Mouse (Mus musculus): ENCODE results near the gene Rhbdl1. TPM values are rescaled to one million over a fixed set of nuclear protein-coding genes. Genes with fewer than 3 reads are reported as not detected.

Rhbdl1 gene
- polyA plus RNA-seq, 1 experiment from 2014 or later, result 1.4 TPM

DNA sequence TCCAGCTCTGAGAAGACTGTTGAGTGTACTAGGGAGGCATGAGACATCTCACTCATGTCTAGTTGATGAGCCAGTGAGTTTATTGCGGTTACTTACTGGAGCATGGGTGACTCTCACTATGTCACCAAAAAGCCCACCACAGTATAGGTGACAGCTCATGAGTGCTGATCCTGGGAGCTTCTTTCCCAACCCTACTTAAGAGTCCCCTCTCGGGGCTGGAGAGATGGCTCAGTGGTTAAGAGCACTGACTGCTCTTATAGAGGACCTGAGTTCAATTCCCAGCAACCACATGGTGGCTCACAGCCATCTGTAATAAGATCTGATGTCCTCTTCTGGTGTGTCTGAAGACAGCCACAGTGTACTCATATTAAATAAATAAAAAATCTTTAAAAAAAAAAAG lies 32.9 kb upstream of the Rhbdl1 start:
- H3K4me2 ChIP-seq, result no peak overlapping the region
- ATAC-seq (replicated peaks; ENCODE audit: insufficient number of reproducible peaks, insufficient read depth, low FRiP score, low read depth), result no peak
- no peak overlapping the region for H3K4me3 ChIP-seq
- H3K9ac ChIP-seq, result no peak overlapping the region
- no peaks in the 10 kb centered on the region for H3K36me3 ChIP-seq
- no peaks in the 10 kb centered on the region for H3K9me3 ChIP-seq (replicated peaks)
- H3K4me1 ChIP-seq (replicated peaks), result peaks cover 41% of the 10 kb centered on the region
- no peak overlapping the region for H3K27ac ChIP-seq
- no peaks in the 10 kb centered on the region for H3K27me3 ChIP-seq
- 87% methylated on average over 2 of the region's 2 CpGs for WGBS

DNA sequence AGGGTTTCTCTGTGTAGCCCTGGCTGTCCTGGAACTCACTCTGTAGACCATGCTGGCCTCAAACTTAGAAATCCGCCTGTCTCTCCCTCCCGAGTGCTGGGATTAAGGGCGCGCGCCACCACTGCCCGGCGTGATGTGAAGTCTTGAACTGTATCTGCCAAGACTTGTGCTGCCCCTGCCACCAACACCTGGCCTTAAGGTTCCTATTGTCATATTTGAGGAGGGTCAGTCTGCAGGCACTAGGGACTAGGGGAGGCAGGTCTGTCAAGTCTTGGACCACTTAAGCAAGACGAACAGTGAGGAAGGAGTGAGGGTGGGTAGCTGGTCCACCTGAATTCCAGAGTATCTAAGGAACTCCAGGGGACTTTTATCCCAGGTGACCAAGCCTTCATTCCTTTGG lies 32.4 kb upstream of the Rhbdl1 start:
- no peaks in the 10 kb centered on the region for H3K9me3 ChIP-seq (replicated peaks)
- 85% methylated on average over 8 of the region's 8 CpGs for WGBS
- peaks cover 4% of the 10 kb centered on the region; the same call in 1 of the 2 replicates for H3K36me3 ChIP-seq
- H3K4me1 ChIP-seq (replicated peaks), result peaks cover 38% of the 10 kb centered on the region
- no peak overlapping the region for H3K27ac ChIP-seq
- H3K9ac ChIP-seq, result no peak overlapping the region
- no peaks in the 10 kb centered on the region for H3K27me3 ChIP-seq
- H3K4me3 ChIP-seq, result no peak overlapping the region
- no peak overlapping the region for H3K4me2 ChIP-seq
- ATAC-seq (replicated peaks; ENCODE audit: insufficient number of reproducible peaks, insufficient read depth, low FRiP score, low read depth), result no peak

DNA sequence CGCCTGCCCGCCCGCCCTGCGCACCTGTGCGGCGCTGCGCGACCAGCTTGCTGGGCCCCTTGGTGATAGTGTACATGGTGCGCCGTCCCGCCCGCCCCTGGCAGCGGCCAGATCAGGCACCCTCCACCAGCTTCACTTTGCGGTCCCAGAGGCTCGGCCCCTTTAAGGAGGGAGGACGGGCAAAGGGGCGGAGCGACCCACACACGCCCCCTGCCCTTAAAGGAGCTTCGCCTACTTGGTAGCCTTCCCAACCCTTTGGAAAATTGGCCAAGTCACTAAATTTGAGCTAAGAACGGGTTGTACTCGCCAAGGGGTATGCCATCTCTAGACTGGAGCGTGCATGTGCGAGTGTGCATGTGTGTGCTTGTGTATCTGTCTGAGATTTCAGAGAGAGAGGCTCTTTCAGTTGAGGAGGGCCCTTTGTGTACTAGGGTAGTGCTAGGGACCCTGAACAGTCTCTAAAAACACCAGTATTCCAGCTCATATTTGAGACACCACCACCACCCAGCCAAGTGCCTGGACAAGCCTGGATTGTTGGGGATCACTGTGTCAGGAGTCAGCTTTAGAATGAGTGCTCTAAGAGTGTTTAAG lies 31.6 kb upstream of the Rhbdl1 start, which contains the start of gene Mcrip2:
Gene Mcrip2, minus strand, starts transcription at position 164 of the 591 bp plus-strand sequence.
- Histone ChIP-seq H3K36me3 (peaks cover 12% of the 10 kb centered on the region; the same call in 1 of the 2 replicates), H3K9me3 (replicated peaks) (no peaks in the 10 kb centered on the region), H3K4me3 (peak within 1 kb of the TSS; percentile 97), H3K27me3 (no peaks in the 10 kb centered on the region), H3K27ac (peak within 1 kb of the TSS; percentile 98), H3K4me2 (peak within 1 kb of the TSS; percentile 96), H3K4me1 (replicated peaks) (peaks cover 30% of the 10 kb centered on the region), H3K9ac (peak within 1 kb of the TSS; percentile 91)
- under 1% methylated on average over 24 of the region's 24 CpGs for WGBS
- ATAC-seq (replicated peaks; ENCODE audit: insufficient number of reproducible peaks, insufficient read depth, low FRiP score, low read depth), result peak; percentile 84

DNA sequence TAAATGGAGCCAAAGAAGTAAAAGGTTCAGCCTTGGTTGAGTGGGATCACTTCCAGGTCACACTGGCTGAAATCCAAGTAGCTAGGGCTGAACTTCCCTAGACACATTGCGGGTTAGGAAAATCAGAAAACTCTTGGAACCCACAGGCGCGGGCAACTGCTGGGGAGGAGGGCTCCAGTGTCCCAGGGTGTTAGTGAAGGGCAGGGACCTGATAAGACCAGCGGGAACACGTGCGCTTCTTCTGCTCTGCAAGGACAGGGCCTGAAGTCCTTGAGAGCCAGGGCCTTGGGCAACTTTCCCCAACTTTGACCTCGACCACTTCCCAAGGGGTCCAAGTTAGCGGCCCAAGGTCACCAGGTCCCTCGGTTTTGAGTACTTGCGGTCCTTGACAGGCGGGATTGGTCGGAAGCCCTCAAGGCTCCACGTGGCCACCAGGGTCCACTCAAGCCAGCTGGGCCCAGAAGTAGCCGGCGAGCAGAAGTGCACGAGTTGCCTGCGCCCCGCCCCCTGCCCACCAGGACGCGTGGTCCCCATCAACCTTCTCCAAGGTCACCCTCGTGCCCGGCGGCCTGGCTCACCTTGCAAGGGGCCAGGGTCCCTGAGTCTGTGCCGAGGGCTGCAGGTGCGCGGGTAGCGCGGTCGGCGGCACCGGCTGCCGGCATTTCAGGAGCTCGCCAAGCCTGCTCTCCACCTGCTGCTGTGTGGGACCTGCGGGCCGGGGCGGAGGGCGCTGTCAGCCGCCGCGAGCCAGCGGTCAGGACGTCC lies 30.9 kb upstream of the Rhbdl1 start:
- peak overlapping the region; percentile 98 for H3K27ac ChIP-seq
- H3K9me3 ChIP-seq (replicated peaks), result no peaks in the 10 kb centered on the region
- WGBS, result under 1% methylated on average over 42 of the region's 42 CpGs
- peak overlapping the region; percentile 96 for H3K4me2 ChIP-seq
- H3K36me3 ChIP-seq, result peaks cover 15% of the 10 kb centered on the region; the same call in 1 of the 2 replicates
- no peaks in the 10 kb centered on the region for H3K27me3 ChIP-seq
- H3K4me3 ChIP-seq, result peak overlapping the region; percentile 97
- peak overlapping the region; percentile 91 for H3K9ac ChIP-seq
- peak; percentile 58 for ATAC-seq (replicated peaks; ENCODE audit: insufficient number of reproducible peaks, insufficient read depth, low FRiP score, low read depth)
- H3K4me1 ChIP-seq (replicated peaks), result peaks cover 30% of the 10 kb centered on the region

DNA sequence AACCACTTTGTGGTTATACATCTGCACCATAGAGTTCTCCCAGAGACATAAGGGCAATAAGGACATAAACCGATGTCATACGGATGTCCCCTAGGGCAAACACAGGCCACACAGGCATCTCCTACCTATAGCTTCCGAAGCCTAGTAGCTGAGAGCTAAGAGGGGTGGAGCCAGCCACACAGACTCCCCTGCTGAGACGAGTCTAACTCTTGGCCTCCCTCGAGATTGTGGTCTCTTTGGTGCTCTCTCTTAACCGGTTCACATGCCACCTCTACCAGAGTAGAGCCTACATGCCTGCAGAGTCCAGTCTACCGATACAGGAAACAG lies 30.4 kb upstream of the Rhbdl1 start:
- H3K4me1 ChIP-seq (replicated peaks), result peaks cover 30% of the 10 kb centered on the region
- H3K4me2 ChIP-seq, result peak overlapping the region; percentile 96
- ATAC-seq (replicated peaks; ENCODE audit: insufficient number of reproducible peaks, insufficient read depth, low FRiP score, low read depth), result no peak
- H3K9me3 ChIP-seq (replicated peaks), result no peaks in the 10 kb centered on the region
- no peaks in the 10 kb centered on the region for H3K27me3 ChIP-seq
- peak overlapping the region; percentile 98 for H3K27ac ChIP-seq
- peak overlapping the region; percentile 97 for H3K4me3 ChIP-seq
- H3K36me3 ChIP-seq, result peaks cover 15% of the 10 kb centered on the region; the same call in 1 of the 2 replicates
- 5% methylated on average over 7 of the region's 7 CpGs for WGBS
- peak overlapping the region; percentile 91 for H3K9ac ChIP-seq

DNA sequence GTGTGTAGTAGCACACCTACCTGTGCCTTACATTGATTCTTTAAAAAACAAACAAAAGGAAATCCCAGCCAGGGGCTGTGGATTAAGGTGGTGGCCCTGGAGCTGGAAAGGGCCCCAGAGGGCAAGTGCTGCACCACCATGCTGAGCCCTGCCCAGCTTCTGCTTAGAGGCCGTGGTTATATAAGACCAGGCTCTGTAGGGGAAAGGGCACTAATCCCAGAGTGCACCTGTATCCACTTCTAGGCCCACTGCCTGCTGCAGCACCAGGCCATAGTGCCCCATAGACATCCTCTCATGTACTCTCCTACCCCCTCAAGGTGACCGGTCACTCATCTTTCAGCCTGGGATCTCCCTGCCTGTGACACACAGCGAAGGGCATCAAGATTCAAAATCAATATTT lies 29.1 kb upstream of the Rhbdl1 start:
- no peak overlapping the region for H3K27ac ChIP-seq
- H3K4me2 ChIP-seq, result peak overlapping the region; percentile 96
- H3K9me3 ChIP-seq (replicated peaks), result no peaks in the 10 kb centered on the region
- peaks cover 15% of the 10 kb centered on the region; the same call in 1 of the 2 replicates for H3K36me3 ChIP-seq
- 86% methylated on average over 3 of the region's 3 CpGs for WGBS
- H3K4me3 ChIP-seq, result peak overlapping the region; percentile 97
- no peaks in the 10 kb centered on the region for H3K27me3 ChIP-seq
- H3K4me1 ChIP-seq (replicated peaks), result peaks cover 36% of the 10 kb centered on the region
- H3K9ac ChIP-seq, result peak overlapping the region; percentile 28; the same call in 1 of the 2 replicates
- ATAC-seq (replicated peaks; ENCODE audit: insufficient number of reproducible peaks, insufficient read depth, low FRiP score, low read depth), result no peak

DNA sequence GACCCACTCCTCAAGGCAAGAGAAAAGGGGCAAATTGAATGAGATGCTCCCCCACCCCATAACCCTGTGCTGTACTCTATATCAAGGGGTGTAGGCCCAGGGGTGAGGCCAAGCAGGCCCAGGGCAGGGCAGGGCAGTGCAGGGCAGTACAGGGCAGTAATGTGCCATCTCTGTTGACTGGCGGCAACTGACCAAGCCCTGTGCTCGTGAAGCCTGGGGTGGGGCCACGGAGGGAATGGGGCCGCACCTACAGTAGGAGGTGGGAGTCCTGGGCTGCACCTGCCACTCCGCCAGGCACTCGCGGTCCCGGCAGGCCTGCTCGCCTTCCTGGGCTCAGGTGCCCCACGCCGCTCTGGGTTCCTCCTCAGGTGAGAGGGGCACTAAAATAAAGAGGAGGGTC lies 28.2 kb upstream of the Rhbdl1 start:
- H3K27me3 ChIP-seq, result no peaks in the 10 kb centered on the region
- H3K4me1 ChIP-seq (replicated peaks), result peaks cover 45% of the 10 kb centered on the region
- peaks cover 15% of the 10 kb centered on the region; the same call in 1 of the 2 replicates for H3K36me3 ChIP-seq
- H3K9me3 ChIP-seq (replicated peaks), result no peaks in the 10 kb centered on the region
- no peak overlapping the region for H3K4me3 ChIP-seq
- no peak overlapping the region for H3K27ac ChIP-seq
- no peak overlapping the region for H3K4me2 ChIP-seq
- ATAC-seq (replicated peaks; ENCODE audit: insufficient number of reproducible peaks, insufficient read depth, low FRiP score, low read depth), result no peak
- 85% methylated on average over 11 of the region's 11 CpGs for WGBS
- H3K9ac ChIP-seq, result no peak overlapping the region

DNA sequence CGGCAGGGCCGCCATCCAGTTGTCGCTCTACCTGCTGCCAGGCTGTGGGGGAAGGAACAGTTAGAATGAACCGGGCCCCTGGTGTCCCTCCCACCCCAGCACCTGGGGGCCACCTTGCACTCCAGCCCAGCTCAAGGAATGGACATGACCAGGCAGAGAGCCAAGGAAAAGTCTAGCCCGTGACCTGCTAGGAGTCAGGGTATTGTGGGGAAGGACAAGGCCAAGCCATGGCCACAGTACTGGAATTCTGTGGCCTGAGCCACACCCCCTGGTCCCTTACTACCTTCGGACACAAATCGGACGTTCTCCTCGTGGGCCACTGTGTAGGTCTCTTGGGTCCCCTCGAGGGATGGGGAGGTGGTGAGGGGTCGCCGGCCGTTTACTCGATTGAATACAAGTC lies 27.2 kb upstream of the Rhbdl1 start:
- Histone ChIP-seq H3K9ac (no peak overlapping the region), H3K4me1 (replicated peaks) (peaks cover 48% of the 10 kb centered on the region), H3K4me2 (no peak overlapping the region), H3K27me3 (no peaks in the 10 kb centered on the region), H3K36me3 (peaks cover 15% of the 10 kb centered on the region; the same call in 1 of the 2 replicates), H3K9me3 (replicated peaks) (no peaks in the 10 kb centered on the region), H3K4me3 (no peak overlapping the region), H3K27ac (no peak overlapping the region)
- no peak for ATAC-seq (replicated peaks; ENCODE audit: insufficient number of reproducible peaks, insufficient read depth, low FRiP score, low read depth)
- WGBS, result 89% methylated on average over 14 of the region's 14 CpGs

DNA sequence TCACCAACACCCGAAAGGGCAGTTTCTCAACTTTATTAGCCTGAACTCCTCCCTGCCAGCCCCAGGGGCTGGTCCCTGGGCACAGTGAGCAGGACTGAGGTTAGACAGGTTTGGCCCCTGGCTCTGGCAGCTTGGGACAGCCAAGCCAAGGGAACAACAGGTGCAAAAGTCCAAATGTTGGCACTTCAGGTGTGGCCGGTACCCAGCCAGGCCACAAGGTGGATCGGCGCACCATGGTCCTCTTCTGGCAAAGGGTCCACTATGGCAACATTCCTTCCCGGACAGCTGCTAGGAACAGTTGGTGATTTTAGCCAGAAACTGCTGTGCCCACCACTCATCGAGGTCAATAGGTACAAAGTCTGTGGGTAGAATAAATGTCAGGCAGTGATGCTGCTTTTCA lies 26.6 kb upstream of the Rhbdl1 start:
- 88% methylated on average over 6 of the region's 6 CpGs for WGBS
- no peaks in the 10 kb centered on the region for H3K27me3 ChIP-seq
- no peaks in the 10 kb centered on the region for H3K9me3 ChIP-seq (replicated peaks)
- ATAC-seq (replicated peaks; ENCODE audit: insufficient number of reproducible peaks, insufficient read depth, low FRiP score, low read depth), result no peak
- H3K9ac ChIP-seq, result no peak overlapping the region
- no peak overlapping the region for H3K27ac ChIP-seq
- peaks cover 46% of the 10 kb centered on the region for H3K4me1 ChIP-seq (replicated peaks)
- no peak overlapping the region for H3K4me2 ChIP-seq
- peaks cover 15% of the 10 kb centered on the region; the same call in 1 of the 2 replicates for H3K36me3 ChIP-seq
- H3K4me3 ChIP-seq, result no peak overlapping the region

DNA sequence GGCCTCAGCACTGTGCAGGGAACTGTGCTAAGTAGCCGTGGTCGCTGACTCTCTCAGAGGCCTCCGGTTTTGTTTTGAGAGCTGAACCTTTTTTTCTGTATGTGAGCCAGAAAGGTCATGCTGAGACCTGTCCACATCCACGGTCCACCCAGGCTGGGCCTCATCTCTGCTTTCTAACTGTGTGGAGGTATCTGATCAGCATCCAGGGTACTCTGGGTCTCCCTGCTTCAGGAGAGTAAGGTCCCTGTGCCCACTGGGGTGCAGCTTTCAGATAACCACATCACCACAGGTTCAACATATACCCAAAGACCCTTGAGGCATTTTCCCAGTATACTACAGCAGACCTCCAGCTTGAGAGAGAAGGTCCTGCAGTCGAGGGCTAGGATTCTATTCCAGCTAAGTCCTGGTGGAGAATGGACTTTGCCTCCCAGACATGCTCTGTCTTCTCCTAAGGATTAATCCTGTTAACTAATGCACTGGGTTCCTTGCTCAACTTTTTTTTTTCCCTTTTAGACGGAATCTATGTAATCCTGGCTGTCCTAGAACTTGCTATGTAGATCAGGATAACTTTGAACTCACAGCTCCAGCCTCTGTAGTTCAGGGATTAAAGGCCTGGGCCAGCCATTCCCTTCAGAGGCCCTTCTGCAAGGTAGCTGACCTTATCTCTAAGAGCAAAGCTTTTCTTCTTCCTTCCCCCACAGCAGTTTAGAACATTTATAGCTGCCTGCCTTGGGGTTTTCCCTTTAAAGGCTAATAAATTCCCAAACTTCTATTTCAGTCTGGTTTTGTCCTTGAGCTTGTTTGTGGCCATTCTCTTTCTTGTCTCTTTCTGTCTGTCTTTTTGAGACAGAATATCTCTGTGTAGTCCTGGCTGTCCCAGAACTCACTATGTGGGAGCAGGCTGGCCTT lies 24.9 kb upstream of the Rhbdl1 start:
- no peak for ATAC-seq (replicated peaks; ENCODE audit: insufficient number of reproducible peaks, insufficient read depth, low FRiP score, low read depth)
- Histone ChIP-seq H3K4me3 (peak overlapping the region; percentile 75), H3K9me3 (replicated peaks) (no peaks in the 10 kb centered on the region), H3K36me3 (peaks cover 15% of the 10 kb centered on the region; the same call in 1 of the 2 replicates), H3K4me1 (replicated peaks) (peaks cover 37% of the 10 kb centered on the region), H3K4me2 (peak overlapping the region; percentile 96), H3K27ac (peak overlapping the region; percentile 72), H3K9ac (peak overlapping the region; percentile 82), H3K27me3 (no peaks in the 10 kb centered on the region)
- 12% methylated on average over 6 of the region's 6 CpGs for WGBS

All from heart, embryonic 15.5 days (tissue).